Mouse (Mus musculus): ENCODE data around the gene Xpa. TPM values are rescaled to one million over a fixed set of nuclear protein-coding genes. Genes with fewer than 3 reads are reported as not detected.

Xpa gene
- total and polyA plus RNA-seq, 3 experiments, result 5.2 to 7.2 (median 5.8) TPM

DNA sequence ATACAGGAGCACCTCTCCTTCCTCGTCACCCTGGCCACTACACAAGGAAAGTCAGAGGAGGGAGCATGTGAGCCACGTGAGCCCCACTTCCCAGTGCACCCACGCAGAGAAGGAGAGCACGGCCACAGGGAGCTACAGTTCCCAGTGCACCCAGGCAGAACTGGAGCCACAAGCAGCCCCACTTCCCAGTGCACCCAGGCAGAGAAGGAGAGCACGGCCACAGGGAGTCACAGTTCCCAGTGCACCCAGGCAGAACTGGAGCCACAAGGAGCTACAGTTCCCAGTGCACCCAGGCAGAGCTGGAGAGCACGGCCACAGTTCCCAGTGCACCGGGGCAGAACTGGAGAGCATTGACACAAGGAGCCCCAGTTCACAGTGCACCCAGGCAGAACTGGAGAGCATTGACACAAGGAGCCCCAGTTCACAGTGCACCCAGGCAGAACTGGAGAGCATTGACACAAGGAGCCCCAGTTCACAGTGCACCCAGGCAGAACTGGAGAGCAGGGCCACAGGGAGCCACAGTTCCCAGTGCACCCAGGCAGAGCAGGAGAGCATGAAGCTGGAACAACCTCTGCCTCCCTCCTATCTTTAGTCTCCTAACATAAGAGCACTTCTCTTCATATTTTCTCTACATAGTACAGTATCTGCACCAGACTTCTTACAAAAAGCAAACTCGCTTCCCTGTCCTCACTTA lies 66.7 kb downstream of the Xpa start:
- no peaks in the 10 kb centered on the region for H3K36me3 ChIP-seq (ENCODE audit: control insufficient read depth, insufficient read depth, low read length)
- H3K79me2 ChIP-seq (replicated peaks; ENCODE audit: control insufficient read depth, insufficient read depth, low read length), result no peaks in the 10 kb centered on the region
- H3K9ac ChIP-seq (ENCODE audit: low read depth, low read length), result no peak overlapping the region
- no peak for TF ChIP-seq POLR2A (IDR thresholded peaks at IDR 0.05; ENCODE audit: insufficient read depth, low read depth, low read length)
- TF ChIP-seq EP300 (IDR thresholded peaks at IDR 0.05; ENCODE audit: insufficient read depth, low read depth, low read length), result no peak
- TF ChIP-seq CTCF (IDR thresholded peaks at IDR 0.05), result no peak
- DNase-seq, result no peak
- H3K27me3 ChIP-seq (ENCODE audit: control insufficient read depth, insufficient read depth, low read length), result no peaks in the 10 kb centered on the region
- H3K4me3 ChIP-seq, result no peak overlapping the region
- 94% methylated on average over 8 of the region's 8 CpGs for WGBS
- no peak overlapping the region for H3K27ac ChIP-seq
- intact Hi-C loops (cut with DNase I), result no loop called here
- no peaks in the 10 kb centered on the region for H3K4me1 ChIP-seq (ENCODE audit: control insufficient read depth, insufficient read depth, low read length)

DNA sequence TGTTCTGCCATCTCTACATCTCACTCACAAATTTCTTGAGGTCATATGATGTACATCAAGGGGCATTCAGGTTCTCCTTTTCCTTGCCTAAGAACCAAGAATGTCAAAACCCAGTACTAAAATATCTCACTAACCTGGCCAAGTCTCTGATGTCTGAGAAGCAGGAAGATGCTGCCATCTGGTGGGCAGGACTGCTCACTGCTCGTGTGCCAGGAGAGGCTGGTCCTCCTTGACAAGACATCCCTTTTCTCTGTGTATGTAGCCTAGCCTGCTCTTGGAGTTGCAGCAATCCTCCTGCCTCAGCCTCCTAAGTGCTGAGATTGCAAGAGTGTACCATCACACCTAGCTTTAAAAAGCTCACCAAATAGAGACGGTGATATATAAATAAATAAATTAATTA lies 69.6 kb downstream of the Xpa start:
- Histone ChIP-seq H3K9ac (ENCODE audit: low read depth, low read length) (no peak overlapping the region), H3K27ac (no peak overlapping the region), H3K27me3 (ENCODE audit: control insufficient read depth, insufficient read depth, low read length) (no peaks in the 10 kb centered on the region), H3K36me3 (ENCODE audit: control insufficient read depth, insufficient read depth, low read length) (no peaks in the 10 kb centered on the region), H3K79me2 (replicated peaks; ENCODE audit: control insufficient read depth, insufficient read depth, low read length) (no peaks in the 10 kb centered on the region), H3K4me3 (no peak overlapping the region), H3K4me1 (ENCODE audit: control insufficient read depth, insufficient read depth, low read length) (no peaks in the 10 kb centered on the region)
- WGBS, result 39% methylated on average over 2 of the region's 2 CpGs
- DNase-seq, result peak; percentile 61 to 78
- intact Hi-C loops (cut with DNase I), result loop anchor here (1.0 to 2.0 kb wide), 3 partner anchors 154 to 248 kb away; no protein-coding TSS in a partner anchor
- peak; percentile 96 for TF ChIP-seq EP300 (IDR thresholded peaks at IDR 0.05; ENCODE audit: insufficient read depth, low read depth, low read length)
- TF ChIP-seq POLR2A (IDR thresholded peaks at IDR 0.05; ENCODE audit: insufficient read depth, low read depth, low read length), result no peak
- peak; percentile 97 for TF ChIP-seq CTCF (IDR thresholded peaks at IDR 0.05)

DNA sequence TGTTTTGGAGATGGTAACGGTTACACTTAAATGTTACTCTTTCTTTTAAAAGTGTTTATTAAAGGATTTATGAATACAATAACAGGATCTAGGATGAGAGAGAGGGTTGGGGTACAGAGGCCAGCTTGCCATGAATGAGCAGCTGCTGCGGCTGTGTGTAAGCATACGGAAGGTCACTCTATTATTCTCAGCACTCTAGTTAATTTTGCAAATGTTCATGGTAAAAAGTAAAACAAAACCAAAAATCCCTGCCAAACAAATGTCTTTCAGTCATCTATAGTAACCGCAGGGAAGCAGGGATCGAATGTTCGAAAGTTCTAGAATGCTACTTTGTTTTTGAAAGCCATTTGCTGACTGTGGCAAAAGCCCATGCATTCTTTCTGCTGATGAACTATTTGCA lies 72.8 kb downstream of the Xpa start:
- intact Hi-C loops (cut with DNase I), result loop anchor here (5.0 kb wide), 1 partner anchor 91 kb away; no protein-coding TSS in a partner anchor
- no peaks in the 10 kb centered on the region for H3K79me2 ChIP-seq (replicated peaks; ENCODE audit: control insufficient read depth, insufficient read depth, low read length)
- DNase-seq, result no peak
- H3K4me1 ChIP-seq (ENCODE audit: control insufficient read depth, insufficient read depth, low read length), result no peaks in the 10 kb centered on the region
- H3K9ac ChIP-seq (ENCODE audit: low read depth, low read length), result no peak overlapping the region
- H3K4me3 ChIP-seq, result no peak overlapping the region
- WGBS, result 93% methylated on average over 6 of the region's 6 CpGs
- no peaks in the 10 kb centered on the region for H3K27me3 ChIP-seq (ENCODE audit: control insufficient read depth, insufficient read depth, low read length)
- TF ChIP-seq CTCF (IDR thresholded peaks at IDR 0.05) (no peak), EP300 (IDR thresholded peaks at IDR 0.05; ENCODE audit: insufficient read depth, low read depth, low read length) (no peak), POLR2A (IDR thresholded peaks at IDR 0.05; ENCODE audit: insufficient read depth, low read depth, low read length) (no peak)
- H3K27ac ChIP-seq, result no peak overlapping the region
- H3K36me3 ChIP-seq (ENCODE audit: control insufficient read depth, insufficient read depth, low read length), result no peaks in the 10 kb centered on the region

DNA sequence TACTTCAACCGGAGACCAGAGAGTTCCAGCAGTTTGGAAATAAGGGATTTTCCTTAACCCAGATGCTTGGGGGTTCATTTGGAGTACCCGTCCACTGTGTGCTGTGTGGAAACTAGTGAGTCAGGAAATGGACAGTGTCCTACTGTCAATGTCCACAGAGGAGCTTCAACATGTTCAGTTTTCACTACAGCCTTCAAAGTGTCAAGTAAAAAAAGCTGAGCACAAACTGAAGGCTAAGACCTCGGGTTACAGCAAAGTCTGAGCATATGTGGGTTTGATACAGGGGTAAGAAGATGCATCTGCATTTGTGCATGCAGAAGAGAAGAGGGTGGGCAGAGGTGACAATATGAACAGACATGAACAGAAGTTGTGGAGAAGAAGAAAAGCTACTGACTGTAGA lies 75.3 kb downstream of the Xpa start:
- Histone ChIP-seq H3K27ac (no peak overlapping the region), H3K36me3 (ENCODE audit: control insufficient read depth, insufficient read depth, low read length) (no peaks in the 10 kb centered on the region), H3K27me3 (ENCODE audit: control insufficient read depth, insufficient read depth, low read length) (no peaks in the 10 kb centered on the region), H3K79me2 (replicated peaks; ENCODE audit: control insufficient read depth, insufficient read depth, low read length) (no peaks in the 10 kb centered on the region), H3K9ac (ENCODE audit: low read depth, low read length) (no peak overlapping the region), H3K4me3 (no peak overlapping the region), H3K4me1 (ENCODE audit: control insufficient read depth, insufficient read depth, low read length) (peaks cover 2% of the 10 kb centered on the region; the same call in 1 of the 2 replicates)
- no peak for DNase-seq
- TF ChIP-seq POLR2A (IDR thresholded peaks at IDR 0.05; ENCODE audit: insufficient read depth, low read depth, low read length), result no peak
- TF ChIP-seq CTCF (IDR thresholded peaks at IDR 0.05), result no peak
- 83% methylated on average over 3 of the region's 3 CpGs for WGBS
- intact Hi-C loops (cut with DNase I), result loop anchor here (5.0 kb wide), 1 partner anchor 88 kb away; no protein-coding TSS in a partner anchor

DNA sequence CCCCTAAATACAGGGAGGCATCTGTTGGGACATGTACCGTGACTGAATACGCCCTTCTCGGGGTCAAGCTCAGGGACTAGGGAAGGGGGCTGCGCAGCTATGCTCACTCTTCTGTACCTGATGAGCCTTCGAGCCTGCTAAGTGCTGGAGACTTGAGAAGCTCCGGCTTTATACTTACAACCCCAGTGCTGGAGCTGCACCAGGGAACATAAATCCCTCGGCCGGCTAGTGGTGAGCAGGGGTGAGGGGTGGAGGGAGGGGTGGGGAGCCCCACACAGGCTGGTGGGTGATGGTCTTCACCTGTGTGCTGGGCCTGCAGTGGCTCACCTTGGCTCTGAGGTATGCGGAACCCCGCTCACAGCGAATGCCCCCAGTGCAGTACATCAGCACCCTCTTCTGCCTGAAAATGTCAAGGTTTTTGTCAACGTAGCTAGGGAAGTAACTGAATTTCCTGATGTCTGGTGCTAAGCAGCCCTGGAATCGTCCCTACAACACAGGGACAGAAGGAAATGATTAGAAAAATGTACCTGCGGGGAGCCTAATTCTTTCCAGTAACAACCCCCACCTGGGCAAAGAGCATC lies 76.5 kb downstream of the Xpa start:
- Histone ChIP-seq H3K27me3 (ENCODE audit: control insufficient read depth, insufficient read depth, low read length) (no peaks in the 10 kb centered on the region), H3K36me3 (ENCODE audit: control insufficient read depth, insufficient read depth, low read length) (no peaks in the 10 kb centered on the region)
- intact Hi-C loops (cut with DNase I), result loop anchor here (5.0 kb wide), 2 partner anchors 77 to 87 kb away; no protein-coding TSS in a partner anchor

DNA sequence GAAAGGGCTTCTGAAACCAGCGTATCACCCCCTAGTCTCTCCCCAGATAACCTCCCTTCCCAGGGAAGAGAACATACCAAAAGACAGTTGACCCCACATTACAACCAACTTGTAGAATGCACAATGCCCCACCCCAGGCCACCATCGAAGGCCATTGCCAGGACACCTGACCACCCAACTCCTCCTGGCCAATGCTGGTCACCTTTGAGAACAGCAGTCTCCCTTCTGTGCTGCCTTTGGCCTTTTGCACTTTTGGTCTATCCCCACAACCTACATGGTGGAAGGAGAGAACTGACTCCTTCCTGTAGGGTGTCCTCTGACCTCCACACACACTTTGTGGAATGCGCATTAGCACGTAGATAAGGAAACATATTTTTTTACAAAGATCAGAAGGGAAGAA lies 78.6 kb downstream of the Xpa start:
- H3K79me2 ChIP-seq (replicated peaks; ENCODE audit: control insufficient read depth, insufficient read depth, low read length), result no peaks in the 10 kb centered on the region
- H3K9ac ChIP-seq (ENCODE audit: low read depth, low read length), result no peak overlapping the region
- DNase-seq, result no peak
- intact Hi-C loops (cut with DNase I), result loop anchor here (5.0 kb wide), 1 partner anchor 75 kb away; no protein-coding TSS in a partner anchor
- WGBS, result 94% methylated on average over 4 of the region's 4 CpGs
- no peak for TF ChIP-seq EP300 (IDR thresholded peaks at IDR 0.05; ENCODE audit: insufficient read depth, low read depth, low read length)
- TF ChIP-seq CTCF (IDR thresholded peaks at IDR 0.05), result no peak
- TF ChIP-seq POLR2A (IDR thresholded peaks at IDR 0.05; ENCODE audit: insufficient read depth, low read depth, low read length), result no peak
- no peak overlapping the region for H3K4me3 ChIP-seq
- H3K36me3 ChIP-seq (ENCODE audit: control insufficient read depth, insufficient read depth, low read length), result no peaks in the 10 kb centered on the region
- no peak overlapping the region for H3K27ac ChIP-seq
- H3K4me1 ChIP-seq (ENCODE audit: control insufficient read depth, insufficient read depth, low read length), result peaks cover 2% of the 10 kb centered on the region; the same call in 1 of the 2 replicates
- no peaks in the 10 kb centered on the region for H3K27me3 ChIP-seq (ENCODE audit: control insufficient read depth, insufficient read depth, low read length)

More for the DNA sequence above, 76.5 kb downstream of the Xpa start:
- H3K79me2 ChIP-seq (replicated peaks; ENCODE audit: control insufficient read depth, insufficient read depth, low read length), result no peaks in the 10 kb centered on the region
- DNase-seq, result no peak
- H3K4me3 ChIP-seq, result no peak overlapping the region
- no peak overlapping the region for H3K9ac ChIP-seq (ENCODE audit: low read depth, low read length)
- H3K27ac ChIP-seq, result no peak overlapping the region
- TF ChIP-seq CTCF (IDR thresholded peaks at IDR 0.05) (no peak), EP300 (IDR thresholded peaks at IDR 0.05; ENCODE audit: insufficient read depth, low read depth, low read length) (no peak), POLR2A (IDR thresholded peaks at IDR 0.05; ENCODE audit: insufficient read depth, low read depth, low read length) (no peak)
- H3K4me1 ChIP-seq (ENCODE audit: control insufficient read depth, insufficient read depth, low read length), result peaks cover 2% of the 10 kb centered on the region; the same call in 1 of the 2 replicates
- 89% methylated on average over 14 of the region's 14 CpGs for WGBS
